Mouse (Mus musculus) kidney, adult 9 months (tissue): ENCODE data around the gene Vmn1r41.

Source experiments
- DNase-seq: peaks from one replicate; pipeline ENCODE4 v3.0.0; 2022

Gene Vmn1r41

GRCm38 (mm10) chr6:89740466-89740865 lies at the start of gene Vmn1r41:
Vmn1r41 (plus strand) TSS chr6:89740766.
- no peak for DNase-seq

GRCm38 (mm10) chr6:89706624-89707023 lies 33.9 kb upstream of the Vmn1r41 start:
- DNase-seq = no peak

- DNase-seq = no peak
Measured at GRCm38 (mm10) chr6:89707240-89707639, 33.3 kb upstream of the Vmn1r41 start, which contains the start of gene Vmn1r40. Vmn1r40 (plus strand) TSS chr6:89707540.

GRCm38 (mm10) chr6:89718051-89718450 lies 22.5 kb upstream of the Vmn1r41 start:
- no peak for DNase-seq

- DNase-seq = no peak
Measured at GRCm38 (mm10) chr6:89742811-89743210, 2.2 kb downstream of the Vmn1r41 start.

GRCm38 (mm10) chr6:89790231-89790630 lies 49.7 kb downstream of the Vmn1r41 start:
- DNase-seq = no peak
